Mouse (Mus musculus) liver, postnatal 0 days (tissue): ENCODE measurements around the gene Eef1akmt4.
A peak's percentile ranks its signal among the peaks of the same experiment; 100 is the strongest.

Experiments
- CTCF ChIP-seq: sonication (generic); IDR thresholded peaks from 2 replicates; pipeline ENCODE4 v1.5.1; 2016; ENCODE audit warnings: antibody characterized with exemption, low read depth
- EP300 ChIP-seq: IDR thresholded peaks from 2 replicates; pipeline ENCODE4 v1.6.1; 2016; ENCODE audit warnings: antibody characterized with exemption, low read depth, mild to moderate bottlenecking

DNA sequence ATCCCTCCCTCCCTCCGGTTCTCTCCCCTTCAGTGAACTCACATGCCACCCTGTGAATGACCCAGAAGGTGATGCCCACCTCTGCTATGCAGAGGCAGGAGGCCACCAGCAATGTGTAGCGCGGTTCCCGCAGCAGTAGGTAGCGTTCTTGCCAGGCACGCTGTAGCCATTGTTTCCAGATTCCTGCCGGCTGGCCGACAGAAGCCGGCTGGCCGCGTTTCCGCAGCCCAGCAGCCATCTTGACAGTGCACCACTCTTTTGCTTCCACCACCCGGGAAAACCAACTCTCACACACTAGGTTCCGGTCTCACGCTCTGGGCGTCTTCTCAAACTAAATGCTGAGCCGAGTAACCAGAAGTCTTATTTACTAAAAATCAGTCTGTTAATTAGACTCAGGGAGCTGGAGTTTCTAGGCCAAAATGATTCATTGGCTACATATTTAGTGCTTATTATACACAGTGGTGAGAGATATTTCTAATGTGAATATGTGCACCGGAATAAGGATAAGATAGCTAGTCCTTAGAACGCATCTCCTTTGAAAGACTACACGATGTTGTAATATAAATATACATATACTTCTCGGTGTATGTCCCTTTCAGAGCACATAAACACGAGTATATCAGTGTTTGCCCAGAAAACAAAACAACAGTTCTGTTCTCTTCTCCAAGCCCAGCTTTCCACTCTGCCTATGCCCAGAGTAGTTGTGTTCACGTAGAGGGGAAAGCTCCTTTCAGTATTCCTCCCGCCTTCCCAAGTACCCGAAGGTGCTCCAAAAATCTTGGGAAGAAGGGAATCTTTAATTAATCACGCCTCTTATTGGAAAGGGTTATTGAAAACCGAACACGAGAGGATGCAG, 664 bp upstream of the Eef1akmt4 start:
- peak; percentile 56; the same call in 1 of the 2 replicates for TF ChIP-seq EP300
- no peak for TF ChIP-seq CTCF
